Mouse (Mus musculus): ENCODE data around the gene Bbs7. TPM values are rescaled to one million over a fixed set of nuclear protein-coding genes. Genes with fewer than 3 reads are reported as not detected.

Gene Bbs7
- 0.74 to 3.1 TPM (median 1.0 TPM) in 4 replicates for total RNA-seq (2023; ENCODE audit: inconsistent age)

GRCm38 (mm10) chr3:36613202-36613907, at the start of gene Bbs7:
TSS of gene Bbs7 (minus strand) at chr3:36613477.

GRCm38 (mm10) chr3:36571827-36572378, 41.4 kb downstream of the Bbs7 start, which contains the start of gene Ccna2:
TSS of gene Ccna2 (minus strand) at chr3:36572150.

GRCm38 (mm10) chr3:36552406-36553047, 60.8 kb downstream of the Bbs7 start, which contains the start of gene Exosc9:
TSS of gene Exosc9 (plus strand) at chr3:36552606.

Other genes starting within 250 kb of the Bbs7 start
- 19.0 to 26.1 TPM (median 22.6 TPM) in 4 replicates for gene Anxa5, start 137.6 kb downstream of the Bbs7 start, total RNA-seq (2023; ENCODE audit: inconsistent age)
- 0.64 to 0.77 TPM in 2 of 4 replicates, not detected in the others for gene 1810062G17Rik, start 137.5 kb downstream of the Bbs7 start, total RNA-seq (2023; ENCODE audit: inconsistent age)
- not detected in 4 replicates for gene Gm11549, start 91.7 kb downstream of the Bbs7 start, total RNA-seq (2023; ENCODE audit: inconsistent age)
- gene Exosc9, start 60.9 kb downstream of the Bbs7 start, total RNA-seq (2023; ENCODE audit: inconsistent age), result 37.3 to 40.6 TPM (median 39.4 TPM) in 4 replicates
- gene Ccna2, start 41.3 kb downstream of the Bbs7 start, total RNA-seq (2023; ENCODE audit: inconsistent age), result 2.4 to 4.2 TPM (median 3.1 TPM) in 4 replicates
- not detected in 4 replicates for gene Trpc3, start 76.7 kb upstream of the Bbs7 start, total RNA-seq (2023; ENCODE audit: inconsistent age)
- 114 to 141 TPM (median 118 TPM) in 4 replicates for gene 4932438A13Rik, start 249.6 kb upstream of the Bbs7 start, total RNA-seq (2023; ENCODE audit: inconsistent age)

All from B cell, adult (primary cell).